Comparison of ENCODE assay signal across 7 mouse cellular contexts in genomic region chr12:15813819-15814165, GRCm38 (mm10). TPM values are rescaled to one million over a fixed set of nuclear protein-coding genes. Genes with fewer than 3 reads are reported as not detected.
A peak's percentile ranks its signal among the peaks of the same experiment; 100 is the strongest.
DNase-seq lines count a peak whose midpoint lies in the region; ATAC-seq and TF ChIP-seq lines count a peak whose summit lies in the region.

No protein-coding gene starts in this region.

- no peak for TF ChIP-seq CTCF in lung, embryonic 14.5 days (IDR thresholded peaks at IDR 0.05; ENCODE audit: low read depth)
- TF ChIP-seq CTCF in intestine, postnatal 0 days (IDR thresholded peaks at IDR 0.05; ENCODE audit: low read depth) = no peak

- H3K9me3 ChIP-seq in lung, embryonic 14.5 days (ENCODE audit: low read depth, low read length) = no peaks in the 10 kb centered on the region
- no peaks in the 10 kb centered on the region for H3K9me3 ChIP-seq in forebrain, embryonic 12.5 days
- H3K9me3 ChIP-seq in intestine, postnatal 0 days (ENCODE audit: control insufficient read depth) = no peaks in the 10 kb centered on the region
- no peaks in the 10 kb centered on the region for H3K9me3 ChIP-seq in neural tube, embryonic 14.5 days (ENCODE audit: control insufficient read depth, low read length)

- no peak for DNase-seq in lung, embryonic 14.5 days
- DNase-seq in lung, postnatal 4 days = no peak
- no peak for DNase-seq in adrenal gland, postnatal 4 days (ENCODE audit: low spot score in 2 of 2)
- DNase-seq in frontal cortex, postnatal 10 days (ENCODE audit: low spot score in 2 of 2) = no peak

- peak overlapping the region; percentile 16; the same call in 1 of the 2 replicates for H3K27ac ChIP-seq in lung, embryonic 14.5 days (ENCODE audit: low read depth)
- H3K27ac ChIP-seq in forebrain, embryonic 12.5 days = peak overlapping the region; percentile 94
- no peak overlapping the region for H3K27ac ChIP-seq in intestine, postnatal 0 days (ENCODE audit: low read depth, low read length)
- H3K27ac ChIP-seq in neural tube, embryonic 14.5 days (ENCODE audit: low read depth, low read length) = peak overlapping the region; percentile 97

- H3K4me2 ChIP-seq in lung, embryonic 14.5 days = peak overlapping the region; percentile 68
- peak overlapping the region; percentile 64 for H3K4me2 ChIP-seq in forebrain, embryonic 12.5 days
- peak overlapping the region; percentile 78 for H3K4me2 ChIP-seq in intestine, postnatal 0 days (replicated peaks; ENCODE audit: low read depth)
- peak overlapping the region; percentile 84 for H3K4me2 ChIP-seq in neural tube, embryonic 14.5 days (ENCODE audit: low read depth, low read length)

- H3K4me1 ChIP-seq in lung, embryonic 14.5 days (ENCODE audit: insufficient read depth) = peaks cover 4% of the 10 kb centered on the region; the same call in 1 of the 2 replicates
- peaks cover 48% of the 10 kb centered on the region for H3K4me1 ChIP-seq in forebrain, embryonic 12.5 days
- H3K4me1 ChIP-seq in intestine, postnatal 0 days (replicated peaks; ENCODE audit: control insufficient read depth, insufficient read depth, low read length) = 0 out of 2 replicates have a peak, but pooled peaks cover 4% of the 10 kb centered on the region
- peaks cover 19% of the 10 kb centered on the region; the same call in 1 of the 2 replicates for H3K4me1 ChIP-seq in neural tube, embryonic 14.5 days (ENCODE audit: control insufficient read depth, insufficient read depth, low read length)

- peak overlapping the region; percentile 65 for H3K4me3 ChIP-seq in lung, embryonic 14.5 days (ENCODE audit: low read depth, low read length)
- H3K4me3 ChIP-seq in forebrain, embryonic 12.5 days (replicated peaks) = peak overlapping the region; percentile 71
- H3K4me3 ChIP-seq in intestine, postnatal 0 days (ENCODE audit: low read depth, low read length) = peak overlapping the region; percentile 70
- peak overlapping the region; percentile 98 for H3K4me3 ChIP-seq in neural tube, embryonic 14.5 days (ENCODE audit: low read depth, low read length)

- WGBS in lung, embryonic 14.5 days = 10% methylated on average over 5 of the region's 5 CpGs
- 13% methylated on average over 5 of the region's 5 CpGs for WGBS in forebrain, embryonic 12.5 days
- 24% methylated on average over 5 of the region's 5 CpGs for WGBS in intestine, postnatal 0 days
- WGBS in neural tube, embryonic 14.5 days = 3% methylated on average over 5 of the region's 5 CpGs

- H3K36me3 ChIP-seq in lung, embryonic 14.5 days (ENCODE audit: insufficient read depth) = 0 out of 2 replicates have a peak, but pooled peaks cover 6% of the 10 kb centered on the region
- H3K36me3 ChIP-seq in forebrain, embryonic 12.5 days (replicated peaks) = peaks cover 12% of the 10 kb centered on the region
- no peaks in the 10 kb centered on the region for H3K36me3 ChIP-seq in intestine, postnatal 0 days (ENCODE audit: control insufficient read depth, insufficient read depth)
- H3K36me3 ChIP-seq in neural tube, embryonic 14.5 days (ENCODE audit: control insufficient read depth, insufficient read depth, low read length) = peaks cover 1% of the 10 kb centered on the region; the same call in 1 of the 2 replicates

- H3K9ac ChIP-seq in lung, embryonic 14.5 days = peak overlapping the region; percentile 82
- peak overlapping the region; percentile 95 for H3K9ac ChIP-seq in forebrain, embryonic 12.5 days
- H3K9ac ChIP-seq in intestine, postnatal 0 days (ENCODE audit: low read depth, low read length) = no peak overlapping the region
- peak overlapping the region; percentile 92 for H3K9ac ChIP-seq in neural tube, embryonic 14.5 days (replicated peaks; ENCODE audit: low read depth, low read length)

- ATAC-seq in lung, embryonic 14.5 days (ENCODE audit: insufficient read depth) = no peak
- no peak for ATAC-seq in forebrain, embryonic 12.5 days (ENCODE audit: low FRiP score)
- ATAC-seq in intestine, postnatal 0 days = no peak
- no peak for ATAC-seq in neural tube, embryonic 14.5 days (ENCODE audit: low read depth)

- H3K27me3 ChIP-seq in lung, embryonic 14.5 days (ENCODE audit: insufficient read depth, low read length) = no peaks in the 10 kb centered on the region
- no peaks in the 10 kb centered on the region for H3K27me3 ChIP-seq in forebrain, embryonic 12.5 days
- peaks cover 12% of the 10 kb centered on the region; the same call in 1 of the 2 replicates for H3K27me3 ChIP-seq in intestine, postnatal 0 days (replicated peaks; ENCODE audit: control insufficient read depth, insufficient read depth, low read length)
- H3K27me3 ChIP-seq in neural tube, embryonic 14.5 days (ENCODE audit: control insufficient read depth, insufficient read depth, low read length) = no peaks in the 10 kb centered on the region

RNA-seq across cellular contexts. Expression of gene Trib2, which starts 2.9 kb away (rescaled TPM):
- 20.8 TPM in 2 replicates for polyA plus RNA-seq in lung, embryonic 14.5 days (2014; fragmentation: Nextera tagmentation; extraction: Ambion mirVana)
- polyA plus RNA-seq in forebrain, embryonic 12.5 days (2016; fragmentation: Nextera tagmentation; extraction: Ambion mirVana) = 81.1 and 92.2 TPM in 2 replicates
- polyA plus RNA-seq in intestine, postnatal 0 days (2015; fragmentation: Nextera tagmentation; extraction: Ambion mirVana) = 11.2 and 12.2 TPM in 2 replicates
- 145 and 166 TPM in 2 replicates for polyA plus RNA-seq in neural tube, embryonic 14.5 days (2014; fragmentation: Nextera tagmentation; extraction: Ambion mirVana)
- total RNA-seq in adrenal gland, postnatal 4 days (2021) = 10 to 100 TPM; 25.6 to 27.4 TPM
